Mouse (Mus musculus): Measurements from ENCODE around the gene Tnxb.

- no peak for TF ChIP-seq POLR2A (IDR thresholded peaks at IDR 0.05; ENCODE audit: borderline replicate concordance, extremely low read depth, low read depth, low read length)
- TF ChIP-seq CTCF (IDR thresholded peaks at IDR 0.05; ENCODE audit: insufficient read depth, low read length): no peak
These were observed 4.3 kb downstream of the Tnxb start for GRCm38 (mm10) chr17:34674524-34675204.

All from lung, adult 2 months (tissue).